Mouse (Mus musculus) lung, postnatal 0 days (tissue): ENCODE results near the gene Alg2.

Source experiments
- CTCF ChIP-seq: IDR thresholded peaks from 2 replicates; pipeline ENCODE4 v1.5.1; 2016; ENCODE audit warnings: antibody characterized with exemption, mild to moderate bottlenecking
- EP300 ChIP-seq: IDR thresholded peaks from 2 replicates; pipeline ENCODE4 v1.6.1; 2016; ENCODE audit warnings: antibody characterized with exemption, mild to moderate bottlenecking, control low read depth

DNA sequence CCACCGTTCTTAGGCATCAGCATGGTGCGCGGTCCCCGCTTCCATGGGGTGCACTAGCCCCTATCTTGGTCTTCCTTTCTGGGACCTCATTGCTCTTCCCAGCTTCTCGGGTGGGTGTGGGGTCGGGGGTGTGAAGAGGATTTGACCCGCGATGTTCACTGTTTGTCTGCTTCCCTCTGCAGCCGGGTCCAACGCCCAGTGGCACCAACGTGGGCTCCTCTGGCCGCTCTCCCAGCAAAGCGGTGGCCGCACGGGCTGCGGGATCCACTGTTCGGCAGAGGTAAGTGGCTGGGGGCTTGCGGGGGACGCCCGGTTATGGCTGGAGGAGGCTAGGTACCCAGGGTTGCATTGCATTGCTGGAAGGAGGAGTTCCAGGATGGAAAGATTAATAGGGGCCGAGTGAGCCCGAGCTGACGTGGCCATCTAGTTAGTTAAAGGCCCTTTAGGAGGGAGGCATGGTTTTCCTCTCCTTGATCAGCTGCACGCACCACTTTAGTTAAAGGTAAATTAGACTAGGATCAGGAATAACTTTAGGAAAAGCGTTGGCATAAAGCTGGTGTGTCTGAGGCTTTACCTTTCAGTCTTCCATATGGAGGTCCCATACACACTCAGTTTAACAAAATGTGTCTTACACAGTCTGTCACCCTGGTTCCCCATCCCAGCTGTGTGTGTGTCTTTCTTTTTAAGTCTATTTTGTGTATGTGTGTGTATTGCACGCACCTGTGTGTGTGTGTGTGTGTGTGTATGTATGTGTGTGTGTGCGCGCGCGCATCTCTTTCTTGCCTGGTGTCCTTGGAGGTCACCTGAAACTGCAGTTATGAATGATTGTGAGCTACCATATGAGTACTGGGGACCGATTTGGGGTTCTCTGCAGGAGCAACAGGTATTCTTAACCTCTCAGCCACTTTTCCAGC, 854 bp upstream of the Alg2 start:
- TF ChIP-seq EP300 (no peak), CTCF (no peak)
